Mouse (Mus musculus) gastrocnemius, adult 2 months (tissue): ENCODE results near the gene Tut7. TPM values are rescaled to one million over a fixed set of nuclear protein-coding genes. Genes with fewer than 3 reads are reported as not detected.
A peak's percentile ranks its signal among the peaks of the same experiment; 100 is the strongest.

ENCODE experiments used
- DNase-seq: peaks from one replicate; pipeline ENCODE4 v3.0.0; 2022
- H3K27ac ChIP-seq: fragments of 200-600 bp; 2 replicates; pipeline ENCODE4 v1.8.1; 2022; ENCODE audit warnings: mild to moderate bottlenecking
- H3K4me3 ChIP-seq: fragments of 200-600 bp; 2 replicates; pipeline ENCODE4 v1.8.1; 2022; ENCODE audit warnings: mild to moderate bottlenecking, moderate library complexity
- CTCF ChIP-seq: fragments of 200-600 bp; IDR thresholded peaks from 2 replicates; pipeline ENCODE4 v1.8.1; 2022; ENCODE audit warnings: antibody characterized with exemption, mild to moderate bottlenecking, moderate library complexity
- intact Hi-C: fragments of 180-260 bp; cut with DNase I; formaldehyde crosslinking; loops from one replicate; pipeline ENCODE4 v1.15.1; 2025
- total RNA-seq, 2 experiments: library from RNA; stranded (reverse); gene quantifications; 2 replicates each; pipeline ENCODE4 v1.2.3; 2021

Gene Tut7
- total RNA-seq, 2 experiments from 2014 or later = 40.5 to 43.5 TPM

- intact Hi-C loops = no loop called here
- TF ChIP-seq CTCF = no peak
- Histone ChIP-seq H3K27ac (peak overlapping the region; percentile 99), H3K4me3 (peak overlapping the region; percentile 80)
- DNase-seq = peak; percentile 88
Measured at GRCm38 (mm10) chr13:59771257-59771656, 51.7 kb downstream of the Tut7 start.

GRCm38 (mm10) chr13:59770847-59771246, 52.1 kb downstream of the Tut7 start:
- Histone ChIP-seq H3K27ac (peak overlapping the region; percentile 99), H3K4me3 (peak overlapping the region; percentile 80)
- TF ChIP-seq CTCF = no peak
- intact Hi-C loops = no loop called here
- no peak for DNase-seq

GRCm38 (mm10) chr13:59770164-59770562, 52.8 kb downstream of the Tut7 start:
- intact Hi-C loops = no loop called here
- H3K4me3 ChIP-seq = peak overlapping the region; percentile 80
- peak; percentile 29; the same call in 1 of the 2 replicates for TF ChIP-seq CTCF
- peak overlapping the region; percentile 99 for H3K27ac ChIP-seq
- peak; percentile 86 for DNase-seq

GRCm38 (mm10) chr13:59769296-59770163, 53.4 kb downstream of the Tut7 start, which contains the start of gene Isca1:
TSS of gene Isca1 (minus strand) at chr13:59769810.
- Histone ChIP-seq H3K4me3 (peak within 1 kb of the TSS; percentile 80), H3K27ac (peak within 1 kb of the TSS; percentile 99)
- intact Hi-C loops = loop anchor here (5.0 kb wide), 1 partner anchor 182 kb away; the partner anchor contains the start of genes Agtpbp1 and Naa35
- peak; percentile 99 for DNase-seq
- TF ChIP-seq CTCF = peak; percentile 34

- intact Hi-C loops = loop anchor here (5.0 kb wide), 1 partner anchor 181 kb away; the partner anchor contains the start of genes Agtpbp1 and Naa35
- Histone ChIP-seq H3K4me3 (peak overlapping the region; percentile 80), H3K27ac (peak overlapping the region; percentile 99)
- TF ChIP-seq CTCF = no peak
- no peak for DNase-seq
Measured at GRCm38 (mm10) chr13:59768531-59768930, 54.4 kb downstream of the Tut7 start.

GRCm38 (mm10) chr13:59766786-59767515, 56.0 kb downstream of the Tut7 start:
- intact Hi-C loops = loop anchor here (5.0 kb wide), 1 partner anchor 180 kb away; the partner anchor contains the start of genes Agtpbp1 and Naa35
- TF ChIP-seq CTCF = no peak
- no peak for DNase-seq
- Histone ChIP-seq H3K27ac (peak overlapping the region; percentile 17; the same call in 1 of the 2 replicates), H3K4me3 (peak overlapping the region; percentile 80)

- Histone ChIP-seq H3K4me3 (no peak overlapping the region), H3K27ac (no peak overlapping the region)
- no peak for TF ChIP-seq CTCF
- no peak for DNase-seq
- intact Hi-C loops = no loop called here
Measured at GRCm38 (mm10) chr13:59762791-59763190, 60.2 kb downstream of the Tut7 start.

- Histone ChIP-seq H3K4me3 (no peak overlapping the region), H3K27ac (no peak overlapping the region)
- no peak for TF ChIP-seq CTCF
- no peak for DNase-seq
- intact Hi-C loops = no loop called here
Measured at GRCm38 (mm10) chr13:59756906-59757305, 66.0 kb downstream of the Tut7 start.

GRCm38 (mm10) chr13:59750310-59750709, 72.6 kb downstream of the Tut7 start:
- no peak for TF ChIP-seq CTCF
- intact Hi-C loops = no loop called here
- DNase-seq = no peak

GRCm38 (mm10) chr13:59746711-59747110, 76.2 kb downstream of the Tut7 start, which contains the start of gene 1700014D04Rik:
TSS of gene 1700014D04Rik (minus strand) at chr13:59746752.
- TF ChIP-seq CTCF = no peak
- no peak within 1 kb of the TSS for H3K27ac ChIP-seq
- DNase-seq = no peak
- H3K4me3 ChIP-seq = no peak within 1 kb of the TSS
- intact Hi-C loops = no loop called here

More at GRCm38 (mm10) chr13:59750310-59750709, 72.6 kb downstream of the Tut7 start:
- Histone ChIP-seq H3K27ac (no peak overlapping the region), H3K4me3 (no peak overlapping the region)

- no peak for TF ChIP-seq CTCF
- intact Hi-C loops = no loop called here
Measured at GRCm38 (mm10) chr13:59746164-59746563, 76.8 kb downstream of the Tut7 start.

GRCm38 (mm10) chr13:59745462-59745861, 77.5 kb downstream of the Tut7 start:
- no peak overlapping the region for H3K4me3 ChIP-seq
- no peak overlapping the region for H3K27ac ChIP-seq
- intact Hi-C loops = no loop called here
- no peak for DNase-seq
- TF ChIP-seq CTCF = no peak

More at GRCm38 (mm10) chr13:59746164-59746563, 76.8 kb downstream of the Tut7 start:
- no peak overlapping the region for H3K4me3 ChIP-seq
- no peak overlapping the region for H3K27ac ChIP-seq
- no peak for DNase-seq

GRCm38 (mm10) chr13:59741697-59742096, 81.2 kb downstream of the Tut7 start:
- H3K27ac ChIP-seq = no peak overlapping the region
- intact Hi-C loops = no loop called here
- no peak overlapping the region for H3K4me3 ChIP-seq
- DNase-seq = no peak
- TF ChIP-seq CTCF = peak; percentile 40; the same call in 1 of the 2 replicates
